21 mouse cellular contexts compared by ENCODE assay signal in genomic region chr14:43126286-43126685, GRCm38 (mm10). TPM values are rescaled to one million over a fixed set of nuclear protein-coding genes. Genes with fewer than 3 reads are reported as not detected.
DNase-seq lines count a peak whose midpoint lies in the region; TF ChIP-seq lines count a peak whose summit lies in the region.
"Not testable (repeated sequence)": the region's sequence is repeated elsewhere in the genome, so short reads cannot be mapped to it uniquely, and the experiment has no call there.
"Had no signal": no experiment of that assay in that cellular context is flagged by ENCODE, and none has a peak within 500 bp of the region (broad histone marks: within the 10 kb centered on the region; RNA-seq: fewer than 3 reads in every experiment).

No protein-coding gene starts in this region.

- H3K27ac ChIP-seq in ES-Bruce4 (ENCODE audit: insufficient read depth, low read length): peak overlapping the region; percentile 56; the same call in 1 of the 2 replicates
- not testable (repeated sequence) for H3K27ac ChIP-seq in ES-E14 (ENCODE audit: insufficient read depth, low read depth, low read length, poor library complexity, severe bottlenecking)

- not testable (repeated sequence) for TF ChIP-seq CTCF in ES-Bruce4 (IDR thresholded peaks at IDR 0.05; ENCODE audit: low read depth, low read length)

- not testable (repeated sequence) for H3K9me3 ChIP-seq in ES-Bruce4 (replicated peaks; ENCODE audit: control insufficient read depth, insufficient read depth, low read length, poor library complexity, severe bottlenecking); ES-E14 (ENCODE audit: control insufficient read depth, insufficient read depth, low read depth, low read length)

- DNase-seq in ES-CJ7 (ENCODE audit: low read depth, low spot score): peak; percentile 45
- DNase-seq in ES-E14 (ENCODE audit: low read depth, low spot score): not testable (repeated sequence)
- peak; percentile 53 for DNase-seq in R1 (ENCODE audit: low read depth, low spot score)
- DNase-seq in ZHBTc4 (ENCODE audit: low read depth, low spot score): peak; percentile 59

- in situ Hi-C loops in ES-E14 (cut with MboI; ENCODE audit: low sequenced_read_pairs in 2 of 2, unreplicated experiment in 2 of 2): not testable (repeated sequence)

- not testable (repeated sequence) for H3K4me1 ChIP-seq in ES-Bruce4 (ENCODE audit: control insufficient read depth, insufficient read depth, low read length); ES-E14 (ENCODE audit: control insufficient read depth in 2 of 2, insufficient read depth in 2 of 2, low read length in 2 of 2, poor library complexity in 1 of 2)

- TF ChIP-seq POLR2A in ES-Bruce4 (IDR thresholded peaks at IDR 0.05; ENCODE audit: insufficient read depth, low read length): not testable (repeated sequence)

- not testable (repeated sequence) for H3K36me3 ChIP-seq in ES-Bruce4 (ENCODE audit: control insufficient read depth, insufficient read depth, low read length, poor library complexity, severe bottlenecking); ES-E14 (ENCODE audit: control insufficient read depth, insufficient read depth, low read length, poor library complexity, severe bottlenecking)

- H3K27me3 ChIP-seq in ES-Bruce4 (ENCODE audit: control insufficient read depth, insufficient read depth, low read length, poor library complexity, severe bottlenecking): not testable (repeated sequence)

- not testable (repeated sequence) for H3K9ac ChIP-seq in ES-Bruce4 (ENCODE audit: low read depth, poor library complexity, severe bottlenecking); ES-E14 (ENCODE audit: insufficient read depth, low read depth, low read length, poor library complexity, severe bottlenecking)

- not testable (repeated sequence) for TF ChIP-seq EP300 in ES-Bruce4 (IDR thresholded peaks at IDR 0.05; ENCODE audit: insufficient read depth, low read depth, low read length)

- not testable (repeated sequence) for H3K4me3 ChIP-seq in ES-Bruce4 (ENCODE audit: low read depth, low read length); ES-E14 (ENCODE audit: insufficient read depth in 1 of 2, low read depth in 1 of 2, low read length in 2 of 2, poor library complexity in 1 of 2, severe bottlenecking in 1 of 2)

TF ChIP-seq in ES-E14, 5 proteins besides CTCF, POLR2A, EP300 and RAD21:
- 0 out of 2 replicates have a peak, but pooled peaks have one; percentile 19 for TF ChIP-seq MAFK (IDR thresholded peaks at IDR 0.05; ENCODE audit: insufficient read depth, low read depth, low read length)

RNA-seq across cellular contexts. Expression of gene Gm8104, which starts 25.9 kb away (rescaled TPM):
- polyA plus RNA-seq in ES-Bruce4 (2011; ENCODE audit: insufficient read depth, insufficient read length, low read depth, missing spikeins): not detected in 2 replicates
- total RNA-seq in ES-E14 (2012; rRNA removed): 0.09 TPM in 1 of 2 replicates, not detected in the other
- total RNA-seq: adrenal gland, adult 18-20 months; adrenal gland, adult 2 months; adrenal gland, adult 8-10 months; adrenal gland, postnatal 10 days; adrenal gland, postnatal 14 days; adrenal gland, postnatal 25 days; adrenal gland, postnatal 36 days; CH12.LX; G1E; MEL had no signal
- polyA plus RNA-seq: activated CD4-positive, CD25-positive, alpha-beta regulatory T cell, adult 4 months; adrenal gland, adult 2 months; brain, embryonic 14.5 days; CD4-positive, CD25-positive, alpha-beta regulatory T cell, adult 4 months; G1E; Patski had no signal

RNA-seq across cellular contexts. Expression of gene Gm8094, which starts 49.8 kb away (rescaled TPM):
- polyA plus RNA-seq in ES-Bruce4 (2011; ENCODE audit: insufficient read depth, insufficient read length, low read depth, missing spikeins): not detected in 2 replicates
- total RNA-seq in ES-E14 (2012; rRNA removed): 0.16 and 0.18 TPM in 2 replicates
- total RNA-seq: adrenal gland, adult 18-20 months; adrenal gland, adult 2 months; adrenal gland, adult 8-10 months; adrenal gland, postnatal 10 days; adrenal gland, postnatal 14 days; adrenal gland, postnatal 25 days; adrenal gland, postnatal 36 days; adrenal gland, postnatal 4 days; CH12.LX; G1E; MEL had no signal
- polyA plus RNA-seq: activated CD4-positive, CD25-positive, alpha-beta regulatory T cell, adult 4 months; adrenal gland, adult 2 months; brain, embryonic 14.5 days; G1E; Patski had no signal

RNA-seq across cellular contexts. Expression of gene Gm7233, which starts 53.4 kb away (rescaled TPM):
- polyA plus RNA-seq in ES-Bruce4 (2011; ENCODE audit: insufficient read depth, insufficient read length, low read depth, missing spikeins): not detected in 2 replicates
- total RNA-seq in ES-E14 (2012; rRNA removed): not detected in 2 replicates
- total RNA-seq: adrenal gland, adult 18-20 months; adrenal gland, adult 2 months; adrenal gland, adult 8-10 months; adrenal gland, postnatal 10 days; adrenal gland, postnatal 14 days; adrenal gland, postnatal 25 days; adrenal gland, postnatal 36 days; adrenal gland, postnatal 4 days; CH12.LX; G1E; MEL had no signal
- polyA plus RNA-seq: activated CD4-positive, CD25-positive, alpha-beta regulatory T cell, adult 4 months; adrenal gland, adult 2 months; brain, embryonic 14.5 days; C2C12; CD4-positive, CD25-positive, alpha-beta regulatory T cell, adult 4 months; G1E; Patski had no signal
